Mouse (Mus musculus) lung, embryonic 15.5 days (tissue): ENCODE data around the gene Pdgfra. TPM values are rescaled to one million over a fixed set of nuclear protein-coding genes. Genes with fewer than 3 reads are reported as not detected.

Experiments
- ATAC-seq: fragments of 200-750 bp; cut with Nextera tagmentation; 2 replicates; pipeline ENCODE4 v1.8.0; 2017; ENCODE audit warnings: moderate number of reproducible peaks, borderline replicate concordance; ENCODE audit not compliant: low FRiP score, low TSS enrichment; ENCODE audit errors: extremely low read depth
- H3K27ac ChIP-seq: fragments of 300-500 bp; sonication (generic); 2 replicates; pipeline ENCODE4 v1.5.1; 2015; ENCODE audit warnings: moderate library complexity, mild to moderate bottlenecking, inconsistent platforms
- H3K27me3 ChIP-seq: fragments of 300-500 bp; sonication (generic); 2 replicates; pipeline ENCODE4 v1.6.1; 2015; ENCODE audit warnings: inconsistent platforms
- H3K36me3 ChIP-seq: fragments of 300-500 bp; sonication (generic); 2 replicates; pipeline ENCODE4 v1.6.1; 2015; ENCODE audit warnings: inconsistent platforms
- H3K4me1 ChIP-seq: fragments of 300-500 bp; sonication (generic); 2 replicates; pipeline ENCODE4 v1.6.1; 2015; ENCODE audit warnings: inconsistent platforms
- H3K4me2 ChIP-seq: fragments of 300-500 bp; sonication (generic); 2 replicates; pipeline ENCODE4 v1.6.1; 2015; ENCODE audit warnings: inconsistent platforms, mild to moderate bottlenecking, moderate library complexity
- H3K4me3 ChIP-seq: fragments of 300-500 bp; sonication (generic); 2 replicates; pipeline ENCODE4 v1.5.1; 2015; ENCODE audit warnings: mild to moderate bottlenecking, inconsistent platforms
- H3K9ac ChIP-seq: fragments of 300-500 bp; sonication (generic); 2 replicates; pipeline ENCODE4 v1.6.1; 2015; ENCODE audit warnings: inconsistent platforms
- H3K9me3 ChIP-seq: fragments of 300-500 bp; sonication (generic); 2 replicates; pipeline ENCODE4 v1.6.1; 2016; ENCODE audit warnings: inconsistent platforms
- WGBS: fragments of 180-500 bp; shearing (Covaris S2); methylation state at CpG from one replicate; pipeline ENCODE4 v1.1.7; 2015; 5-methylcytosine and 5-hydroxymethylcytosine counted together
- polyA plus RNA-seq: library from polyadenylated mRNA; unstranded; fragments of >200 nt; fragmentation: Nextera tagmentation; extraction: Ambion mirVana; gene quantifications from 2 replicates; pipeline ENCODE4 v1.2.1, GENCODE M21; 2015

The Pdgfra gene
- polyA plus RNA-seq, 1 experiment from 2014 or later: 43.6 TPM

DNA sequence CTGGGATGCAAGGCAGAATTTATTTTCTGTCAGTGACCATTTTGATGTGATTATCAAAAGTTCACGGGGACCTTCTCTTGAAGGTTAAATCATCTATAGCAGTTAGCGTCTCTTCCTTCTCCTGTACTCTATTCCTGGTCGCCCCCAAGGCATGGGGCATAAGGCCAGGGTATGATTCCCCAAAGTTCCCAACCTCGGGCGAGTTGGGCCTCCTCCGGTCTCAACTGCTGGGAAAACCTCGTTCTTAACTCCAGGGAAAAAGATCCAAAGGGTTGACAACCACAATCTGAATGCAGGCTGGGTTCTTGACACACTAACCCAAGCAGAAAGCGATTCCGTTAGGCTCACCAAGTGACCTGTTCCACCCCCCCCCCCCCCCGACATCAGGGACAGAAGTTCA is 2.7 kb upstream of the Pdgfra start:
- H3K9ac ChIP-seq: no peak overlapping the region
- H3K4me1 ChIP-seq: peaks cover 15% of the 10 kb centered on the region
- H3K4me2 ChIP-seq: peak overlapping the region; percentile 49
- no peak for ATAC-seq
- WGBS: 14% methylated on average over 10 of the region's 10 CpGs
- no peak overlapping the region for H3K27ac ChIP-seq
- no peaks in the 10 kb centered on the region for H3K9me3 ChIP-seq
- H3K27me3 ChIP-seq: peaks cover 84% of the 10 kb centered on the region
- H3K36me3 ChIP-seq: no peaks in the 10 kb centered on the region
- no peak overlapping the region for H3K4me3 ChIP-seq

GRCm38 (mm10) chr5:75149880-75150279 is 2.2 kb upstream of the Pdgfra start:
- no peak for ATAC-seq
- Histone ChIP-seq H3K4me1 (peaks cover 15% of the 10 kb centered on the region), H3K9ac (no peak overlapping the region), H3K27ac (no peak overlapping the region), H3K9me3 (no peaks in the 10 kb centered on the region), H3K27me3 (peaks cover 82% of the 10 kb centered on the region), H3K4me3 (0 out of 2 replicates have a peak overlapping the region, but pooled peaks have one; percentile 4), H3K36me3 (no peaks in the 10 kb centered on the region), H3K4me2 (peak overlapping the region; percentile 49)
- 3% methylated on average over 11 of the region's 11 CpGs for WGBS

DNA sequence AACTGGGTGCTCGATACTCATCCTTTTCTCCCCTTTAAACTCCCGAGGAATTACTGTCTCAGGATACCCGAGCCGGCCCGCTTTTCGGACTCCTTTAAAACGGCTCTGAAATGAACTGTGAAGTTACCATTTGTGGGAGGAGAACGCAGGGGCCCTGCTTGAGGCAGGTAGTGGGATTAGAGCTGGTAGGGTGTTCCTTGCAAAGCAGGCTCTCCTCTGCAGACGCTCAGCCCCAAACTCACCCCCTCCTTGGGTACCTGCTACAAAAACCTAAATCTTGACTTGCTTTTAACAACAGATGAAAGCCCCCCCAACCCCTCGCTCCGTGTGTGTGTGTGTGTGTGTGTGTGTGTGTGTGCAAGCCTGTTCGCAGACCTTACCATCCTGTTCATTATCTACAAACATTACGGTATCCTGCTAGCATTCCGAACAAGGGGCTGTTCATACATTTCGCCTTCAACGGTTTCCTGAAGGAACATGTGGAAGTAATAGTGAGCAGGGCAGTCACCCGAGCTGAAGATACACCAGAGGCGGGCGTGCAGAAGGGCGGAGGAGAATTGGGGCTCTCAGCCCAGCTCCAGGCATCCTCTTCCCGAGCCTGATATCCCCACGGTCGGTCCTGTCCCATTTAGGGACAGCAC is 1.6 kb upstream of the Pdgfra start:
- Histone ChIP-seq H3K4me3 (peak overlapping the region; percentile 55), H3K27me3 (peaks cover 84% of the 10 kb centered on the region), H3K9ac (no peak overlapping the region), H3K4me1 (peaks cover 15% of the 10 kb centered on the region), H3K27ac (0 out of 2 replicates have a peak overlapping the region, but pooled peaks have one; percentile 37), H3K36me3 (no peaks in the 10 kb centered on the region), H3K9me3 (no peaks in the 10 kb centered on the region), H3K4me2 (peak overlapping the region; percentile 57)
- ATAC-seq: no peak
- WGBS: 2% methylated on average over 23 of the region's 23 CpGs

DNA sequence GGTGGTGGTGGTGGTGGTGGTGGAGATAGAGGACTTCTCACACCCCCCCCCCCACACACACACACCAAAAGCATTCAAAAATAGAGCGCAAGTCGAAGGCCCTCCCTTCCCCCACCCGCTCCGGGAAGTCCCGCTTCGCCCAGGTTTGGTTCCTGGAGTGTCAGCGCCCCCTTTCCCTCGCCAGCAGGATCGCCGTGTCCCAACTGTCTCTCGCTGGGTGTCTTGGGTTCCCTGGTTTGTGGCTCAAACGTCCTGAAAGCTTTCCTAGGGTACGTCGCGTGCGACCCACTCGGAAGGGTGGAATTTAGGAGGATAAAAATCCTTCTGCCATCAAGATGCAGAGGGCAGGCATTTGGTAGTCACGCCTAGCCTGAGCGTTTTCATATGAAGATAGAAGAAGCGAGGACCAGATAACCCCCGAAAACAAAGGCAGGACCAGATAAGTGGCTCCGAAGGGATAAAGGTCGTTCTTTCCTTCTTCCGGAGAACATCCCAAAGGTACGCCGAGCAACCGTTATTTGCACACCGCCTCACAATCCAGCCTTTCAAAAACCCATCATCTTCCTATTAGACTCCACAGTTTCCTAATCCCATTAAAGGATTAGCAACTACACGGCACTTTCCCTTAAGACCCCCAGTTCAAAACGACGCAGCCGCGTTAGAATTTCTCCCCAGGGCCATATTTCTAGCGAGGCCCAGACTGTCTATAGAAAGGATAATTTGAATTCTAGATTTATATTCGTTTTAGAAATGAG is 769 bp upstream of the Pdgfra start:
- Histone ChIP-seq H3K36me3 (no peaks in the 10 kb centered on the region), H3K4me2 (peak overlapping the region; percentile 57), H3K27ac (peak overlapping the region; percentile 58), H3K4me3 (peak overlapping the region; percentile 55), H3K4me1 (peaks cover 20% of the 10 kb centered on the region), H3K27me3 (peaks cover 77% of the 10 kb centered on the region), H3K9me3 (no peaks in the 10 kb centered on the region), H3K9ac (peak overlapping the region; percentile 19; the same call in 1 of the 2 replicates)
- ATAC-seq: no peak
- under 1% methylated on average over 33 of the region's 35 CpGs for WGBS

GRCm38 (mm10) chr5:75152791-75153625 is 916 bp downstream of the Pdgfra start:
- WGBS: under 1% methylated on average over 72 of the region's 72 CpGs
- peak; percentile 36; the same call in 1 of the 2 replicates for ATAC-seq
- peak overlapping the region; percentile 55 for H3K4me3 ChIP-seq
- peaks cover 63% of the 10 kb centered on the region for H3K27me3 ChIP-seq
- no peaks in the 10 kb centered on the region for H3K36me3 ChIP-seq
- peaks cover 25% of the 10 kb centered on the region for H3K4me1 ChIP-seq
- H3K4me2 ChIP-seq: peak overlapping the region; percentile 57
- peak overlapping the region; percentile 61 for H3K9ac ChIP-seq
- no peaks in the 10 kb centered on the region for H3K9me3 ChIP-seq
- H3K27ac ChIP-seq: peak overlapping the region; percentile 92

DNA sequence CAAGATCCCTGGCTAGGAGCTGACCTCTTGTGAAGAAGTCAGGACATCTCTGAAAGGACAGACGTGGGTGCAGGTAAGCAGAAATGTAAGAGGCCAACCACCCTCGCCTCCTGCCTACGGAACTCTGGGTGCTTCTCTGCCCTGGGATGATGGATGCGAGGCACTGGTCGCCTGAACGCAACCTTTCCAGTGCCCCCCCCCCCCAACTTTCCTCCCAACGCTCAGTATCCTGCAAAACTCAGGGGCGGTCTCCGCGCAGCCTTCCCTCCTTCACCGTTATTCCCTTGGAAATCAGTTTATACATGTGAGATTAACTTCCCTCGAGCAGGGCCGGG is 1.5 kb downstream of the Pdgfra start:
- Histone ChIP-seq H3K4me3 (peak overlapping the region; percentile 55), H3K4me1 (peaks cover 25% of the 10 kb centered on the region), H3K27ac (peak overlapping the region; percentile 92), H3K4me2 (peak overlapping the region; percentile 57), H3K9me3 (no peaks in the 10 kb centered on the region), H3K9ac (peak overlapping the region; percentile 61), H3K36me3 (no peaks in the 10 kb centered on the region), H3K27me3 (peaks cover 57% of the 10 kb centered on the region)
- no peak for ATAC-seq
- WGBS: 0% methylated on average over 13 of the region's 13 CpGs

DNA sequence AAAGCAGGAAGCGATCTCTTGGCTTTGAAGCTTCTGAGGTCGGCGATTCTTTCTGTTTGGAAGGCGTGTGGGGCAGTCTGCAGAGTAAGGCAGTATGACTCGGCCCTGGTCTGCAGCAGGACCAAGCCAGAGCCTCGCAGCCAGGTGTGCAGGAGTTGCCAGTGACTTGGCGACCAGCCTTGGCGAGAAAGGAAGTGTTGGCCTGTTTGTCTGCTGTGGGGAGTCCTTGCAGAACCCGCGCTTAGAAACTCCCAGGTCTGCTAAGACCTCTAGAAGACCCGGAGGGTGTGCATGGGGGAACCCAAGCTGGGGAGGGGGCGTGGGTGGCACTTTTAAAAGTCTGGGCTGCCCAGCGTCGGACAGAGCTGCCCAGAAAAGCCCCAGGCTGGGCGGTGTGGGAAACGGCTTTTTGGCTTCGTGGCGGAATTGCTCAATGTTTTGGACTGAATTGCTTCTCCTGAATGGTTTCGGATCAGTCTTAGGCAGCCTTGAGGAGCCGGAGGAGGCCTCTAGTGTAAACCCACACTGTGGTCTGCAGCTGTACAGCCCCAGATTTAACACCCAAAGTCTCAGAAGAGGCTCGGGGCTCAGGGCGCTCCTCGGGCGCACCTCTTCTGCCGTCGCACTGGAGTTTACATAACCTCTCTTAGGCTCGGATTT is 2.0 kb downstream of the Pdgfra start:
- Histone ChIP-seq H3K4me3 (peak overlapping the region; percentile 55), H3K27me3 (peaks cover 52% of the 10 kb centered on the region), H3K27ac (peak overlapping the region; percentile 92), H3K9ac (peak overlapping the region; percentile 61), H3K4me1 (peaks cover 25% of the 10 kb centered on the region), H3K9me3 (no peaks in the 10 kb centered on the region), H3K36me3 (no peaks in the 10 kb centered on the region), H3K4me2 (peak overlapping the region; percentile 57)
- ATAC-seq: no peak
- 1% methylated on average over 27 of the region's 27 CpGs for WGBS

GRCm38 (mm10) chr5:75154621-75155235 is 2.6 kb downstream of the Pdgfra start:
- H3K9ac ChIP-seq: peak overlapping the region; percentile 61
- ATAC-seq: peak; percentile 19; the same call in 1 of the 2 replicates
- no peaks in the 10 kb centered on the region for H3K9me3 ChIP-seq
- H3K4me2 ChIP-seq: peak overlapping the region; percentile 57
- peak overlapping the region; percentile 55 for H3K4me3 ChIP-seq
- WGBS: under 1% methylated on average over 21 of the region's 21 CpGs
- peaks cover 20% of the 10 kb centered on the region for H3K4me1 ChIP-seq
- H3K27me3 ChIP-seq: peaks cover 46% of the 10 kb centered on the region
- no peaks in the 10 kb centered on the region for H3K36me3 ChIP-seq
- H3K27ac ChIP-seq: peak overlapping the region; percentile 92

- Histone ChIP-seq H3K36me3 (no peaks in the 10 kb centered on the region), H3K4me2 (peak overlapping the region; percentile 88), H3K27ac (peak overlapping the region; percentile 92), H3K4me1 (peaks cover 17% of the 10 kb centered on the region; the same call in 1 of the 2 replicates), H3K9me3 (no peaks in the 10 kb centered on the region), H3K9ac (peak overlapping the region; percentile 61), H3K4me3 (peak overlapping the region; percentile 55), H3K27me3 (peaks cover 41% of the 10 kb centered on the region)
- no peak for ATAC-seq
- WGBS: 1% methylated on average over 7 of the region's 9 CpGs
Observed at GRCm38 (mm10) chr5:75155281-75155680, 3.2 kb downstream of the Pdgfra start.

GRCm38 (mm10) chr5:75155741-75156553 is 3.9 kb downstream of the Pdgfra start:
- WGBS: under 1% methylated on average over 52 of the region's 52 CpGs
- H3K4me2 ChIP-seq: peak overlapping the region; percentile 88
- H3K27me3 ChIP-seq: peaks cover 35% of the 10 kb centered on the region
- peak; percentile 84 for ATAC-seq
- H3K9me3 ChIP-seq: no peaks in the 10 kb centered on the region
- H3K36me3 ChIP-seq: no peaks in the 10 kb centered on the region
- H3K27ac ChIP-seq: peak overlapping the region; percentile 72
- H3K9ac ChIP-seq: peak overlapping the region; percentile 46
- H3K4me3 ChIP-seq: peak overlapping the region; percentile 55
- H3K4me1 ChIP-seq: peaks cover 14% of the 10 kb centered on the region; the same call in 1 of the 2 replicates
